Mouse (Mus musculus): Measurements from ENCODE around the gene 1700025G04Rik. TPM values are rescaled to one million over a fixed set of nuclear protein-coding genes. Genes with fewer than 3 reads are reported as not detected.
A peak's percentile ranks its signal among the peaks of the same experiment; 100 is the strongest.

The 1700025G04Rik gene
- polyA plus RNA-seq, 1 experiment from 2014 or later, result 14.1 TPM

DNA sequence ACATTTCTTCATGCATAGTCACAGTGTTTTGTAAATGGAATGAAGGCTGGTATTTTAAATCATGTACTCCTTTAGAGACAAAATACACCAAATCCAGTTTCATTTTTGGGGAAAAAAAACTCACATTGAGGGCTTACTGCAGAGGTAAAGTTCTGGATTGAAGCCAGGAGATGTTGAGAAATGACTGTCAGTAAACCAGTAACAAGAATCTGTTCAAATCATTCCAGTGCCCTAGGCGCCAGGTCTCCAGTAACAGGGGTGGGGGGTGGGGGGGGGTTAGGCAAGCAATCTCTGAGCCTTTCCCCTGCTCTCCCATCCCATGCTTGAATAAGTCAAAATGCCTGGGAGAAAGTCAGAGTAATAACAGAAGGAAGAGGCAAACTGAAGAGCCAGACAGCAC lies 234.4 kb downstream of the 1700025G04Rik start:
- H3K27ac ChIP-seq (ENCODE audit: low read length), result no peak overlapping the region
- TF ChIP-seq EP300 (IDR thresholded peaks at IDR 0.05) (no peak), CTCF (IDR thresholded peaks at IDR 0.05) (no peak)
- DNase-seq (ENCODE audit: low spot score) (no peak), ATAC-seq (no peak)
- H3K4me3 ChIP-seq (ENCODE audit: low read depth, low read length), result no peak overlapping the region
- H3K9ac ChIP-seq (replicated peaks; ENCODE audit: low read depth), result no peak overlapping the region
- H3K4me2 ChIP-seq (replicated peaks; ENCODE audit: low read depth, low read length), result no peak overlapping the region
- H3K27me3 ChIP-seq (replicated peaks; ENCODE audit: insufficient read depth, low read length), result no peaks in the 10 kb centered on the region
- no peaks in the 10 kb centered on the region for H3K9me3 ChIP-seq (ENCODE audit: low read length)
- WGBS, result 65% methylated on average over 1 of the region's 1 CpGs
- H3K36me3 ChIP-seq (ENCODE audit: insufficient read depth, low read length), result no peaks in the 10 kb centered on the region
- H3K4me1 ChIP-seq (ENCODE audit: insufficient read depth, low read depth, low read length), result no peaks in the 10 kb centered on the region

DNA sequence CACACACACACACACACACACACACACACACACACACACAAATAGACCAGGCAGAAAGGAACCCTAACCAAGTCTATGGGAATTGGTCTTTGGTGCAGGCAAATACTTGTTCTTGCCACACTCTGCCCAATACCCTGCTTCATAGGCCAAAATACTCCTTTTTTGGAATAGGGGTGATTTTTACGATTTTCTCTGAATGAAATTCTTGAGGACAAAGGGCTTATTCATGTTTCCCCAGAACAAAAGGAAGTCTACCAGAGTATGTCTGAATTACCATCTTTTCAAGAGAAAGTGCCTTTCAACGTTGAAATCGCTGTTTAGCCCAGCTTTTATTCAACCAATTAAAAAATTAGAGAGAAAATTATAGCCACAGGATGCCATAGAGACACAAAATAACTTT lies 237.9 kb downstream of the 1700025G04Rik start:
- no peaks in the 10 kb centered on the region for H3K27me3 ChIP-seq (replicated peaks; ENCODE audit: insufficient read depth, low read length)
- ATAC-seq (no peak), DNase-seq (ENCODE audit: low spot score) (no peak)
- no peak for TF ChIP-seq EP300 (IDR thresholded peaks at IDR 0.05)
- TF ChIP-seq CTCF (IDR thresholded peaks at IDR 0.05), result no peak
- no peaks in the 10 kb centered on the region for H3K4me1 ChIP-seq (ENCODE audit: insufficient read depth, low read depth, low read length)
- no peak overlapping the region for H3K4me3 ChIP-seq (ENCODE audit: low read depth, low read length)
- no peak overlapping the region for H3K4me2 ChIP-seq (replicated peaks; ENCODE audit: low read depth, low read length)
- H3K36me3 ChIP-seq (ENCODE audit: insufficient read depth, low read length), result no peaks in the 10 kb centered on the region
- H3K9ac ChIP-seq (replicated peaks; ENCODE audit: low read depth), result no peak overlapping the region
- no peak overlapping the region for H3K27ac ChIP-seq (ENCODE audit: low read length)
- no peaks in the 10 kb centered on the region for H3K9me3 ChIP-seq (ENCODE audit: low read length)
- WGBS, result 58% methylated on average over 3 of the region's 3 CpGs

GRCm38 (mm10) chr1:151851051-151851848 lies 238.7 kb downstream of the 1700025G04Rik start:
- peak; percentile 36 for TF ChIP-seq CTCF (IDR thresholded peaks at IDR 0.05)
- TF ChIP-seq EP300 (IDR thresholded peaks at IDR 0.05), result no peak
- DNase-seq (ENCODE audit: low spot score), result no peak
- WGBS, result 79% methylated on average over 20 of the region's 20 CpGs
- H3K27ac ChIP-seq (ENCODE audit: low read length), result no peak overlapping the region
- no peak overlapping the region for H3K4me2 ChIP-seq (replicated peaks; ENCODE audit: low read depth, low read length)
- H3K36me3 ChIP-seq (ENCODE audit: insufficient read depth, low read length), result no peaks in the 10 kb centered on the region
- H3K9ac ChIP-seq (replicated peaks; ENCODE audit: low read depth), result no peak overlapping the region
- H3K9me3 ChIP-seq (ENCODE audit: low read length), result no peaks in the 10 kb centered on the region
- no peaks in the 10 kb centered on the region for H3K27me3 ChIP-seq (replicated peaks; ENCODE audit: insufficient read depth, low read length)
- no peaks in the 10 kb centered on the region for H3K4me1 ChIP-seq (ENCODE audit: insufficient read depth, low read depth, low read length)
- ATAC-seq, result no peak
- no peak overlapping the region for H3K4me3 ChIP-seq (ENCODE audit: low read depth, low read length)

DNA sequence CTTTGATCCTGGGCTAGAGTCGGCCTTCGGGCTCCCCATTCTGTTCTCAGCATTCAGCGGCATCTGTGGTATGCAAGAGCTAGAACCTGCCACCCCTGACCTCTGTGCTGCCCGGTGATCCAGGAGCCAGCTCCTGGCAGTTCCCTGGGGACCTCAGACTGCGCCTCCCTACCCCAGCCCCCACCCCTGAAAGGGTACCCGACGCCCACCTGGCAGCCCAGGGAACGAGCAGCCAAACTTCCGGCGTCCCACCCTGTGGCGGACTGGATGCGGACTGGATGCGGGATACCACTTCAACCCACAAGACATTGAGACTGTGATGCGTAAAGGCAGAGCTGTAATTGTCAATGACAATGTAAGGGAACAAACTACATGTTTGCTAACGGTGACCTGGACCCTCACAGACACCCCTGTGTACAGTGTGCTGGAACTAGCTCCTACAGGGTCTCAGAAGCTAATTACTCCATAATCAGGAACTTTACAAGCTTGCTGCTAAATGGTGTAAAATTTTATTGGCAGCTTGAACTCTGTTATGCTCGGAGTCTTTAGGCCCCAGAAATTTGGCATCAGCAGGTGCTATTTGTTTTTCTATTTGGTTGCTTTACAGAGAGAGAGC lies 239.8 kb downstream of the 1700025G04Rik start:
- WGBS, result 78% methylated on average over 16 of the region's 16 CpGs
- Histone ChIP-seq H3K4me3 (ENCODE audit: low read depth, low read length) (no peak overlapping the region), H3K27ac (ENCODE audit: low read length) (no peak overlapping the region), H3K9ac (replicated peaks; ENCODE audit: low read depth) (no peak overlapping the region), H3K4me2 (replicated peaks; ENCODE audit: low read depth, low read length) (no peak overlapping the region), H3K4me1 (ENCODE audit: insufficient read depth, low read depth, low read length) (no peaks in the 10 kb centered on the region), H3K27me3 (replicated peaks; ENCODE audit: insufficient read depth, low read length) (no peaks in the 10 kb centered on the region), H3K36me3 (ENCODE audit: insufficient read depth, low read length) (no peaks in the 10 kb centered on the region), H3K9me3 (ENCODE audit: low read length) (no peaks in the 10 kb centered on the region)
- ATAC-seq, result no peak
- no peak for DNase-seq (ENCODE audit: low spot score)
- TF ChIP-seq EP300 (IDR thresholded peaks at IDR 0.05), result no peak
- TF ChIP-seq CTCF (IDR thresholded peaks at IDR 0.05), result no peak

GRCm38 (mm10) chr1:151848286-151848685 lies 241.6 kb downstream of the 1700025G04Rik start:
- H3K9ac ChIP-seq (replicated peaks; ENCODE audit: low read depth), result no peak overlapping the region
- no peak for TF ChIP-seq EP300 (IDR thresholded peaks at IDR 0.05)
- TF ChIP-seq CTCF (IDR thresholded peaks at IDR 0.05), result no peak
- ATAC-seq (no peak), DNase-seq (ENCODE audit: low spot score) (no peak)
- no peaks in the 10 kb centered on the region for H3K4me1 ChIP-seq (ENCODE audit: insufficient read depth, low read depth, low read length)
- H3K27ac ChIP-seq (ENCODE audit: low read length), result no peak overlapping the region
- no peaks in the 10 kb centered on the region for H3K27me3 ChIP-seq (replicated peaks; ENCODE audit: insufficient read depth, low read length)
- H3K36me3 ChIP-seq (ENCODE audit: insufficient read depth, low read length), result no peaks in the 10 kb centered on the region
- H3K4me2 ChIP-seq (replicated peaks; ENCODE audit: low read depth, low read length), result no peak overlapping the region
- 100% methylated on average over 2 of the region's 2 CpGs for WGBS
- H3K9me3 ChIP-seq (ENCODE audit: low read length), result no peaks in the 10 kb centered on the region
- no peak overlapping the region for H3K4me3 ChIP-seq (ENCODE audit: low read depth, low read length)

- DNase-seq (ENCODE audit: low spot score), result no peak
Observed at GRCm38 (mm10) chr1:151845926-151846782, 243.8 kb downstream of the 1700025G04Rik start.

More at GRCm38 (mm10) chr1:151845926-151846782, 243.8 kb downstream of the 1700025G04Rik start:
- H3K4me1 ChIP-seq (ENCODE audit: insufficient read depth, low read depth, low read length), result no peaks in the 10 kb centered on the region
- H3K9me3 ChIP-seq (ENCODE audit: low read length), result no peaks in the 10 kb centered on the region
- H3K36me3 ChIP-seq (ENCODE audit: insufficient read depth, low read length), result no peaks in the 10 kb centered on the region
- H3K27ac ChIP-seq (ENCODE audit: low read length), result no peak overlapping the region
- no peak overlapping the region for H3K9ac ChIP-seq (replicated peaks; ENCODE audit: low read depth)
- peak; percentile 56 for TF ChIP-seq CTCF (IDR thresholded peaks at IDR 0.05)
- TF ChIP-seq EP300 (IDR thresholded peaks at IDR 0.05), result no peak
- no peak overlapping the region for H3K4me3 ChIP-seq (ENCODE audit: low read depth, low read length)
- H3K4me2 ChIP-seq (replicated peaks; ENCODE audit: low read depth, low read length), result no peak overlapping the region
- no peaks in the 10 kb centered on the region for H3K27me3 ChIP-seq (replicated peaks; ENCODE audit: insufficient read depth, low read length)
- WGBS, result 70% methylated on average over 19 of the region's 19 CpGs
- ATAC-seq, result no peak

All from lung, postnatal 0 days (tissue).